Mouse (Mus musculus) olfactory bulb, adult 2 months (tissue): ENCODE results near the gene Zfp341.

Experiments
- CTCF ChIP-seq: fragments of 200-500 bp; IDR thresholded peaks from 2 replicates; pipeline ENCODE4 v1.5.1; 2012; ENCODE audit warnings: low read depth, mild to moderate bottlenecking, low read length, moderate library complexity; ENCODE audit not compliant: insufficient read depth
- POLR2A ChIP-seq: fragments of 200-500 bp; IDR thresholded peaks from 2 replicates; pipeline ENCODE4 v1.6.1; 2012; ENCODE audit warnings: mild to moderate bottlenecking, low read depth, low read length, moderate library complexity; ENCODE audit not compliant: insufficient read depth

GRCm38 (mm10) chr2:154685772-154686171 lies 72.7 kb downstream of the Zfp341 start:
- TF ChIP-seq POLR2A = no peak
- no peak for TF ChIP-seq CTCF
